Mouse (Mus musculus): ENCODE data around the gene Med27. TPM values are rescaled to one million over a fixed set of nuclear protein-coding genes. Genes with fewer than 3 reads are reported as not detected.

Gene Med27
- total RNA-seq (2021), result 10 to 100 TPM; 35.8 to 39.6 TPM
- long read RNA-seq, experiment 1, transcript Med27-201 (8 exons, 1,254 nt), result major isoform, 28 of 33 reads
- long read RNA-seq, experiment 1, partial matches to known transcripts, result 3 of 33 reads
- long read RNA-seq, experiment 1, other reads (novel, unspliced or antisense), result 2 of 33 reads
- long read RNA-seq, experiment 2, transcript Med27-201 (8 exons, 1,254 nt), result major isoform, 31 of 40 reads
- long read RNA-seq, experiment 2, partial matches to known transcripts, result 5 of 40 reads
- long read RNA-seq, experiment 2, other reads (novel, unspliced or antisense), result 3 of 40 reads

- peak; percentile 99 for DNase-seq (ENCODE audit: low spot score in 2 of 2)
Observed at GRCm38 (mm10) chr2:29346629-29347271, at the start of gene Med27. TSS of gene Med27 (plus strand) at chr2:29346819.

- DNase-seq (ENCODE audit: low spot score in 2 of 2), result no peak
Observed at GRCm38 (mm10) chr2:29309966-29310365, 36.7 kb upstream of the Med27 start.

- DNase-seq (ENCODE audit: low spot score in 2 of 2), result no peak
Observed at GRCm38 (mm10) chr2:29312058-29312457, 34.6 kb upstream of the Med27 start.

- peak; percentile 33 to 36 for DNase-seq (ENCODE audit: low spot score in 2 of 2)
Observed at GRCm38 (mm10) chr2:29317906-29318470, 28.6 kb upstream of the Med27 start.

- no peak for DNase-seq (ENCODE audit: low spot score in 2 of 2)
Observed at GRCm38 (mm10) chr2:29318596-29318995, 28.0 kb upstream of the Med27 start.

- peak; percentile 50 to 57 for DNase-seq (ENCODE audit: low spot score in 2 of 2)
Observed at GRCm38 (mm10) chr2:29320229-29320751, 26.3 kb upstream of the Med27 start.

- no peak for DNase-seq (ENCODE audit: low spot score in 2 of 2)
Observed at GRCm38 (mm10) chr2:29320780-29321179, 25.8 kb upstream of the Med27 start.

- no peak for DNase-seq (ENCODE audit: low spot score in 2 of 2)
Observed at GRCm38 (mm10) chr2:29324456-29324855, 22.2 kb upstream of the Med27 start.

GRCm38 (mm10) chr2:29330471-29330870, 16.1 kb upstream of the Med27 start:
- no peak for DNase-seq (ENCODE audit: low spot score in 2 of 2)

GRCm38 (mm10) chr2:29338396-29338795, 8.2 kb upstream of the Med27 start:
- no peak for DNase-seq (ENCODE audit: low spot score in 2 of 2)

- DNase-seq (ENCODE audit: low spot score in 2 of 2), result no peak
Observed at GRCm38 (mm10) chr2:29358696-29359375, 12.2 kb downstream of the Med27 start.

- DNase-seq (ENCODE audit: low spot score in 2 of 2), result no peak
Observed at GRCm38 (mm10) chr2:29360956-29361355, 14.3 kb downstream of the Med27 start.

- no peak for DNase-seq (ENCODE audit: low spot score in 2 of 2)
Observed at GRCm38 (mm10) chr2:29365000-29365695, 18.5 kb downstream of the Med27 start.

GRCm38 (mm10) chr2:29368730-29369129, 22.1 kb downstream of the Med27 start:
- no peak for DNase-seq (ENCODE audit: low spot score in 2 of 2)

GRCm38 (mm10) chr2:29372176-29372575, 25.6 kb downstream of the Med27 start:
- no peak for DNase-seq (ENCODE audit: low spot score in 2 of 2)

GRCm38 (mm10) chr2:29381683-29382082, 35.1 kb downstream of the Med27 start:
- DNase-seq (ENCODE audit: low spot score in 2 of 2), result no peak

GRCm38 (mm10) chr2:29382583-29382982, 36.0 kb downstream of the Med27 start:
- no peak for DNase-seq (ENCODE audit: low spot score in 2 of 2)

GRCm38 (mm10) chr2:29383133-29383532, 36.5 kb downstream of the Med27 start:
- no peak for DNase-seq (ENCODE audit: low spot score in 2 of 2)

GRCm38 (mm10) chr2:29385405-29385804, 38.8 kb downstream of the Med27 start:
- DNase-seq (ENCODE audit: low spot score in 2 of 2), result peak; percentile 18 to 44

- no peak for DNase-seq (ENCODE audit: low spot score in 2 of 2)
Observed at GRCm38 (mm10) chr2:29387268-29387667, 40.6 kb downstream of the Med27 start.

GRCm38 (mm10) chr2:29388937-29389336, 42.3 kb downstream of the Med27 start:
- DNase-seq (ENCODE audit: low spot score in 2 of 2), result peak; percentile 42 to 57

Measured in left cerebral cortex, adult 18-20 months (tissue).